Mouse (Mus musculus) erythroblast, embryonic 14.5 days (primary cell): Measurements from ENCODE around the gene Atxn1.

ENCODE experiments used
- GATA1 ChIP-seq: IDR thresholded peaks from 2 replicates; pipeline ENCODE4 v1.6.1; 2012; ENCODE audit warnings: low read length, inconsistent platforms, mixed read lengths
- TAL1 ChIP-seq: IDR thresholded peaks from 3 replicates; pipeline ENCODE4 v1.6.1; 2012; ENCODE audit warnings: low read length, inconsistent platforms, mixed read lengths

GRCm38 (mm10) chr13:45907181-45907691 is 57.6 kb downstream of the Atxn1 start:
- no peak for TF ChIP-seq GATA1
- no peak for TF ChIP-seq TAL1
